Mouse (Mus musculus) right cerebral cortex, postnatal 36 days (tissue): ENCODE data around the gene Clint1.

Experiments
- DNase-seq, 2 experiments: peaks; one replicate each; pipeline ENCODE4 v3.0.0; 2022; ENCODE audit warnings: low spot score in 2 of 2, mixed read lengths in 1 of 2

Gene Clint1

DNA sequence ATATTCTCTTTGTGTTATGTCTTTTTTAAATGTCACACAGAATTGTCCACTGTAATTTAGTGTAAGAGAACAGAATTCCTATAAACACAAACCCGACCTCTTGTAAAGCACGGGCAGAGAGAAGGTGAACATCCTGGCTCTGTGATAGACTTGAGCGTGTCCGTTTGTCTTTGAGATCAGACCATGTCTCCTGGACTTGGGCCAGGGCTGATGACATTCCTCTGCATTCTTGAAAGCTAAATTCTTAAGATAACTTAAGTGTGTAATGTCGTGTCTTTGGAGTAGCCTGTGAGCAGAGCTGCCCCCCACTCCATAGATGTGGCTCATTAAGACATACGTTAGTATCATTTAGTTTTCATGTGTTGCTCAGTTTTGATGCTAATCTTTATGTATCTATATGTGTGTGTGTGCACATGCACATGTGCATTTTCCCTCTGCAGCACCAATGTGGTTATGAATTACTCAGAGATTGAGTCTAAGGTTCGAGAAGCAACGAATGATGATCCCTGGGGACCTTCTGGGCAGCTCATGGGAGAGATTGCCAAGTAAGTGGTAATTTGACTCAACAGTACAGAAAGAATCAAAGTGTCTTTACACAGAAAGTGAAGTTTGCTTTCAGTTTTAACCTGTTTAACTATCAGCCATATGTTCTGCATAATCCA is 31.6 kb downstream of the Clint1 start:
- DNase-seq, result no peak

- DNase-seq, result no peak
Measured at GRCm38 (mm10) chr11:45884029-45884428, 32.2 kb downstream of the Clint1 start.

GRCm38 (mm10) chr11:45885606-45886230 is 33.9 kb downstream of the Clint1 start:
- no peak for DNase-seq

- DNase-seq, result no peak
Measured at GRCm38 (mm10) chr11:45886596-45886995, 34.7 kb downstream of the Clint1 start.

GRCm38 (mm10) chr11:45888471-45889030 is 36.7 kb downstream of the Clint1 start:
- no peak for DNase-seq

DNA sequence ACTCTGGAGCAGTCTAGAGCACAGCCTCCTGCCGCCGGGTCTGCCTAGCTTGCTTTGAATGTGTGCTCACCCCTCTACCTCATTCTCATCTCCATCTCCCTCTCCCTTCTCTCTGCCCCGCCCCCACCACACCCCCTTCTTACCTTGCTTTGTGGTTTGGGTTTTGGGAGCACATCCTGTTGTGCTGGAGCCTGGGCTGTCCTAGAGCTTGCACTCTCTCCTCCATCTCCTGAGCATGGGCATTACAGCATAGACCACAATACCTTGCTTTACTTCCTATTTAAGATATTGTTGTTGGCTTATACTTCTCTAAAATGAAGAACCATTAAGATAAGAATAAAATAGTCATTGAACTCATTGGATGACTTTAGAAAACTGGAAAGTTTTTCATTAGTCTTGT is 38.1 kb downstream of the Clint1 start:
- DNase-seq, result no peak

GRCm38 (mm10) chr11:45890423-45890822 is 38.6 kb downstream of the Clint1 start:
- DNase-seq, result no peak

GRCm38 (mm10) chr11:45892861-45893360 is 41.1 kb downstream of the Clint1 start:
- DNase-seq, result no peak

GRCm38 (mm10) chr11:45897392-45897791 is 45.5 kb downstream of the Clint1 start:
- DNase-seq, result no peak

GRCm38 (mm10) chr11:45900233-45901015 is 48.6 kb downstream of the Clint1 start:
- DNase-seq, result no peak

DNA sequence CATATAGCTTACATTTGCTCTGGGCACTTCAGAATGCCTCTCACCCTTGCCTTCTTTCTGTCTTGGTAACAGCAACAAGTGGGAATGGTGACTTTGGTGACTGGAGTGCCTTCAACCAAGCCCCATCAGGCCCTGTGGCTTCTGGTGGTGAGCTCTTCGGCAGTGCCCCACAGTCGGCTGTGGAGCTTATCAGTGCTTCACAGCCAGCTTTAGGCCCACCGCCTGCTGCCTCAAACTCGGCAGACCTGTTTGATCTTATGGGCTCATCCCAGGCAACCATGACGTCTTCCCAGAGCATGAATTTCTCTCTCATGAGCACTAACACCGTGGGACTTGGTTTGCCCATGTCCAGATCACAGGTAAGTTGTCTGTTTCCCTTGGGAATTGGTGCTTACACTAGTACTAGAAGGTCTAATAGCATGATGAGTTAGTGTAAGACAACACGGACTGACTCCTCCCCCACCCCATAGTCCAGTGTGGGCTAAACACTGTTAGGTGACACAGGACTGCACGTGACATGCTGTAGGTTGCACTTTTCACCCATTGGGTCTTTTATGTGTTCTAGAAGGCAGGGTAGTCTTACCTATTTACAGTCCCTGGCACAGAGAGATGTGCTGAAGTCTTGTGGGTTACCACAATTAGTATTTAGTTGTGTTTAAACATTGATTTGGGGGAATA is 54.4 kb downstream of the Clint1 start:
- DNase-seq, result no peak

DNA sequence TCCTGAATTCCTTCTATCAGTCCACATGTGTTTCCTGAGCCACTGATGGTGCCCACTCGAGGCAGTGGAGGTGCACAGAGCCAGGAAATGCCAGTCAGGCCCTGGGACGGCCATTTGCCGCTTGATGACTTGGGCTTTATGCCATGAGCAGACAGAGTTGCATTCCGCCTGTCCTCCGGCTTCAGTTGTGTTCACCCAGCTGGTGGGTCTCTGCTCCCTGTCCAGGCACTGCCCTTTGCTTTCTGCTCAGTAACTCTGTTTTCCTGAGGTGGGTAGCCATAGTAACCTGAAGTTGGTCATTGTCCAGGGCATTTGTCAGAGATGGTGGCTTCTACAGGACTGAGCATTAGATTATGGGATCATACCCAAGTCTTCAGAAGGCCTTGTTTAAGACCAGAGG is 55.5 kb downstream of the Clint1 start:
- no peak for DNase-seq

DNA sequence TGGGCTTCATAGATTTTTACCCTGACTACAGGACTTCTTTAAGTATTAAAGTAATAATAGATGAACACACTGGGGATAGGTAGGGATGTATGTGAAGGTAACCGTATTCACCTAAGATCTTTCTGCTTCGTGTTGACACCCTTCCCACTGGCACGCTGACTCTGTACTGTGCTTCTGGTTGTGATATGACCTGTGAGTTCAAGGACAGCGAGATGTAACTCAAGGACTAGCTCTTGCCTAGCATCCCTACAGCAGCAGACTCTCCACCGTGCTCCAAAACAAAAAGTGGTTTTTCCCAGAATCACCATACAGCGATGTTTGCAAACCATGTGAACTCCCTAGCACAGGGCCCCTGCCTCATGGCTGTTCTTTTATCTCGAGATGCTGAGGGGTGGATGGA is 56.2 kb downstream of the Clint1 start:
- DNase-seq, result no peak

GRCm38 (mm10) chr11:45908894-45909293 is 57.0 kb downstream of the Clint1 start:
- no peak for DNase-seq

- DNase-seq, result no peak
Measured at GRCm38 (mm10) chr11:45910701-45911100, 58.9 kb downstream of the Clint1 start.

DNA sequence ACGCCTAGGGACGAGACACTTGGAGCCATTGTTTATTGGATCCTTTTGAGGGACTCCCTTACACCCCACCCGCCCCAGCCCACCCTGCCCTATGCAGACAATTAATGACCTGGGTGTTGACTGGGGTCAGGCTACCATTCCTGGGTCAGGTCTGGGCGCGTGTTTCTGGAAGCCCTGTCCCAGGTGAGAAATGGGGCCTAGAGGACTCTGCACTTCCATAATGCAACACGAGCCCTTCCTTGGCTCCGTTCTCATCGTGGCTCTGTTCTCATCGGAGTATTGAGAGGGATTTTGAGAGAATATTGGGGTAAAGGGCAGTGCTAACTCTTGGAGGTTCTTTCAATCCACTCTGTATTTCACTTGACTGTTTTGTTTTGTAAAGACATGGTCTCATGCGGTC is 64.3 kb downstream of the Clint1 start:
- DNase-seq, result no peak

GRCm38 (mm10) chr11:45918018-45918417 is 66.2 kb downstream of the Clint1 start:
- no peak for DNase-seq

DNA sequence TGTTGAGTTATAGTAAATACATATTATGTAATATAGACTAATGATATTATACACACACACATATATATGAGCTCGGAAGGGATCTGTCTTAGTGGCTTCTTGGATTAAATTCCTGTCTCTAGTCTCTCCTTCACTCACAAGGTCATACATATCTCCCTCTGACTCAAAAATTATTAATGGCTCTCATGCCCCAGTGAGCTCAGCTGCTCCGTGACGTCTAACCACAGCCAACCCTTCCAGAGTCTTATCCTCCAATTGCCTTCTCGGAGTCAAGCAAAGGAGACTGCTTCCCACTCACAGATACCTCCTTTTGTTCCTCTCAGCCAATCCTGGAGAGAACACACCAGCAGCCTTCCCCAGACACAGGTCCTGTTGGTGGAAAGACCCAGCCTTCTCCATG is 67.0 kb downstream of the Clint1 start:
- DNase-seq, result no peak

- DNase-seq, result no peak
Measured at GRCm38 (mm10) chr11:45921026-45921425, 69.2 kb downstream of the Clint1 start.

- DNase-seq, result no peak
Measured at GRCm38 (mm10) chr11:45921480-45921898, 69.6 kb downstream of the Clint1 start.

DNA sequence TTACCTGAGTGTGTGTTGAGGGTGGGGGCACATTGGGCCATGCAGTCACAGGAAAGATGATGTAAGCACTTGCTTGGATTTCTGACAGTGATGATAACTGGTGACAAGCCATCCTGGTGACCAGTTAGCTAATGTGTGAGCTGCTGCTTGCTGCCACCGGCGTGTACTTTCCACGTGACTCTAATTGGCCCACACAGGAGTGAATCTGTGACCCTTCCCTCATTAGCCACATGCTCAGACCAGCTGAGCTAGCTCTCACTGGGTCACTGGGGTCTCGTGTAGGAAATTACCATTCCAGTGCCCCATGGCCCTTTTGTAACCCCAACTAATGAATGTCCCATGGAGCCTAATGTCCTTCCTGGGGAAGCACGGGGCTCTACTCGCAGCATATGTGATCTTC is 73.6 kb downstream of the Clint1 start:
- no peak for DNase-seq

DNA sequence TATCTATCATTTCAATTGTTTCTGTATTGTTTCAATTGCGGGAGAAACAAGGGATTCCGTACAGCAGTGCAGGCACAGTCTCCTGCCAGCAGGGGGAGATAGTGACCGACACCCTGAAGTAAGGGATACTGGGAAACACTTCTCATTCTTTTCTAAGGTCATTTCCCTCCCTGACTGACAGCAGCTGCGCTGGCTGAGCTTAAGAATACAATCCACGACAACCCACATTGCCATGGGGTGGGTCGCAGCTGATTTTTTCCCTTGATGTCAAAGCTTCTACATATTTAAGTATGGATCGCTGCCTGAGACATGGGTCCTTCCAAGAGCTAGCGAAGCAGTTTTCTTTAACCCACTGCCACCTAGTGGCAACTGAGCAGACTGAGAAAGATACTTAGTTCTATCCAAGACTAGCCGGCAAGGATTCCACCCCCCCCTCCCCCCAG is 74.8 kb downstream of the Clint1 start:
- peak; percentile 50 to 61 for DNase-seq
